Mouse (Mus musculus) lung, embryonic 14.5 days (tissue): Measurements from ENCODE around the gene Dnase1l1. TPM values are rescaled to one million over a fixed set of nuclear protein-coding genes. Genes with fewer than 3 reads are reported as not detected.

Source experiments
- ATAC-seq: fragments of 200-750 bp; cut with Nextera tagmentation; 2 replicates; pipeline ENCODE4 v1.8.0; 2017; ENCODE audit warnings: mild to moderate bottlenecking, moderate TSS enrichment, moderate library complexity; ENCODE audit not compliant: insufficient read depth
- DNase-seq: peaks from one replicate; pipeline ENCODE4 v3.0.0-alpha.2; 2015
- H3K27ac ChIP-seq: fragments of 300-500 bp; sonication (generic); 2 replicates; pipeline ENCODE4 v1.5.1; 2014; ENCODE audit warnings: low read depth, mild to moderate bottlenecking, moderate library complexity
- H3K27me3 ChIP-seq: fragments of 300-500 bp; sonication (generic); 2 replicates; pipeline ENCODE4 v1.6.1; 2014; ENCODE audit warnings: low read length, control low read depth; ENCODE audit not compliant: insufficient read depth
- H3K36me3 ChIP-seq: fragments of 300-500 bp; sonication (generic); 2 replicates; pipeline ENCODE4 v1.6.1; 2014; ENCODE audit warnings: control low read depth; ENCODE audit not compliant: insufficient read depth
- H3K4me1 ChIP-seq: fragments of 300-500 bp; sonication (generic); 2 replicates; pipeline ENCODE4 v1.6.1; 2014; ENCODE audit warnings: antibody characterized with exemption, control low read depth; ENCODE audit not compliant: insufficient read depth
- H3K4me2 ChIP-seq: fragments of 300-500 bp; sonication (generic); 2 replicates; pipeline ENCODE4 v1.6.1; 2014; ENCODE audit warnings: mild to moderate bottlenecking
- H3K4me3 ChIP-seq: fragments of 300-500 bp; sonication (generic); 2 replicates; pipeline ENCODE4 v1.5.1; 2014; ENCODE audit warnings: low read depth, low read length
- H3K9ac ChIP-seq: fragments of 300-500 bp; sonication (generic); 2 replicates; pipeline ENCODE4 v1.6.1; 2014
- H3K9me3 ChIP-seq: fragments of 300-500 bp; sonication (generic); 2 replicates; pipeline ENCODE4 v1.6.1; 2016; ENCODE audit warnings: low read depth, low read length, control low read depth
- CTCF ChIP-seq: IDR thresholded peaks from 2 replicates; pipeline ENCODE4 v1.5.1; 2016; ENCODE audit warnings: antibody characterized with exemption, low read depth
- WGBS: fragments of 180-500 bp; shearing (Covaris S2); extraction: QIAGEN DNeasy Blood & Tissue Kit; methylation state at CpG from one replicate; pipeline ENCODE4 v1.1.7; 2014; 5-methylcytosine and 5-hydroxymethylcytosine counted together
- polyA plus RNA-seq: library from polyadenylated mRNA; unstranded; fragments of >200 nt; fragmentation: Nextera tagmentation; extraction: Ambion mirVana; gene quantifications from 2 replicates; pipeline ENCODE4 v1.2.1, GENCODE M21; 2014

Dnase1l1 gene
- 10.3 and 11.0 TPM in 2 replicates for polyA plus RNA-seq

- DNase-seq (peak; percentile 85), ATAC-seq (peak; percentile 95)
- peak within 1 kb of the TSS; percentile 77 for H3K4me2 ChIP-seq
- no peaks in the 10 kb centered on the region for H3K9me3 ChIP-seq
- peaks cover 4% of the 10 kb centered on the region; the same call in 1 of the 2 replicates for H3K36me3 ChIP-seq
- 6% methylated on average over 16 of the region's 16 CpGs for WGBS
- peak within 1 kb of the TSS; percentile 65 for H3K9ac ChIP-seq
- H3K27me3 ChIP-seq, result no peaks in the 10 kb centered on the region
- TF ChIP-seq CTCF, result no peak; the same call in 1 of the 2 replicates
- H3K4me3 ChIP-seq, result peak within 1 kb of the TSS; percentile 55
- H3K27ac ChIP-seq, result peak within 1 kb of the TSS; percentile 89
- no peaks in the 10 kb centered on the region for H3K4me1 ChIP-seq
Measured at GRCm38 (mm10) chrX:74281732-74282394, at the start of gene Dnase1l1, which contains the start of gene Taz. Gene Dnase1l1, minus strand, starts transcription at chrX:74282337. Gene Taz, plus strand, starts transcription at chrX:74281912.

GRCm38 (mm10) chrX:74330166-74330930 lies 48.2 kb upstream of the Dnase1l1 start:
- no peak for DNase-seq
- H3K4me2 ChIP-seq, result peak overlapping the region; percentile 69
- no peaks in the 10 kb centered on the region for H3K4me1 ChIP-seq
- no peaks in the 10 kb centered on the region for H3K27me3 ChIP-seq
- whole genome bisulfite sequencing, result 27% methylated on average over 2 of the region's 2 CpGs
- H3K9me3 ChIP-seq, result no peaks in the 10 kb centered on the region
- peak overlapping the region; percentile 48 for H3K4me3 ChIP-seq
- peak overlapping the region; percentile 56; the same call in 1 of the 2 replicates for H3K9ac ChIP-seq
- 0 out of 2 replicates have a peak, but pooled peaks cover 13% of the 10 kb centered on the region for H3K36me3 ChIP-seq
- no peak for TF ChIP-seq CTCF
- no peak for ATAC-seq
- no peak overlapping the region; the same call in 1 of the 2 replicates for H3K27ac ChIP-seq

GRCm38 (mm10) chrX:74329215-74329671 lies 47.1 kb upstream of the Dnase1l1 start:
- Histone ChIP-seq H3K4me3 (peak overlapping the region; percentile 48), H3K4me1 (no peaks in the 10 kb centered on the region), H3K27ac (no peak overlapping the region), H3K4me2 (peak overlapping the region; percentile 69), H3K9me3 (no peaks in the 10 kb centered on the region), H3K36me3 (0 out of 2 replicates have a peak, but pooled peaks cover 9% of the 10 kb centered on the region), H3K27me3 (no peaks in the 10 kb centered on the region), H3K9ac (peak overlapping the region; percentile 56)
- no peak for TF ChIP-seq CTCF
- ATAC-seq (peak; percentile 27; the same call in 1 of the 2 replicates), DNase-seq (no peak)
- 18% methylated on average over 10 of the region's 10 CpGs for WGBS

- Histone ChIP-seq H3K36me3 (0 out of 2 replicates have a peak, but pooled peaks cover 6% of the 10 kb centered on the region), H3K4me3 (peak within 1 kb of the TSS; percentile 48), H3K9ac (peak within 1 kb of the TSS; percentile 56), H3K27me3 (no peaks in the 10 kb centered on the region), H3K4me1 (no peaks in the 10 kb centered on the region), H3K27ac (peak within 1 kb of the TSS; percentile 70; the same call in 1 of the 2 replicates), H3K4me2 (peak within 1 kb of the TSS; percentile 69), H3K9me3 (no peaks in the 10 kb centered on the region)
- TF ChIP-seq CTCF, result no peak
- 7% methylated on average over 19 of the region's 30 CpGs for WGBS
- ATAC-seq (peak; percentile 95), DNase-seq (peak; percentile 79)
Measured at GRCm38 (mm10) chrX:74328725-74329161, 46.6 kb upstream of the Dnase1l1 start, which contains the start of gene Plxna3. Gene Plxna3, plus strand, starts transcription at chrX:74329066.

- Histone ChIP-seq H3K27me3 (no peaks in the 10 kb centered on the region), H3K4me1 (no peaks in the 10 kb centered on the region), H3K4me3 (peak within 1 kb of the TSS; percentile 59), H3K36me3 (peaks cover 31% of the 10 kb centered on the region), H3K9ac (peak within 1 kb of the TSS; percentile 62), H3K9me3 (no peaks in the 10 kb centered on the region), H3K4me2 (peak within 1 kb of the TSS; percentile 69), H3K27ac (peak within 1 kb of the TSS; percentile 77)
- WGBS, result 10% methylated on average over 58 of the region's 59 CpGs
- peak; percentile 98 for ATAC-seq
- no peak for TF ChIP-seq CTCF
- peak; percentile 94 for DNase-seq
Measured at GRCm38 (mm10) chrX:74312540-74313464, 30.7 kb upstream of the Dnase1l1 start, which contains the start of gene Fam50a. Gene Fam50a, plus strand, starts transcription at chrX:74313033.
